In genomic region chr9:43263946-43264451, GRCm38 (mm10) we compare ENCODE assay signal across 8 mouse cellular contexts. TPM values are rescaled to one million over a fixed set of nuclear protein-coding genes. Genes with fewer than 3 reads are reported as not detected.
DNase-seq lines count a peak whose midpoint lies in the region; ATAC-seq and TF ChIP-seq lines count a peak whose summit lies in the region.

No protein-coding gene starts in this region.

- H3K4me3 ChIP-seq in lung, embryonic 15.5 days: no peak overlapping the region
- H3K4me3 ChIP-seq in embryonic facial prominence, embryonic 15.5 days (replicated peaks): no peak overlapping the region
- H3K4me3 ChIP-seq in liver, postnatal 0 days (ENCODE audit: low read depth, low read length): no peak overlapping the region

- ATAC-seq in lung, embryonic 15.5 days (ENCODE audit: borderline replicate concordance, extremely low read depth, low FRiP score, low TSS enrichment): no peak
- no peak for ATAC-seq in embryonic facial prominence, embryonic 15.5 days (ENCODE audit: insufficient number of reproducible peaks, low FRiP score, low TSS enrichment, low read depth)
- peak; percentile 91 for ATAC-seq in liver, postnatal 0 days
- ATAC-seq in monocyte, adult 5-6 weeks (replicated peaks; ENCODE audit: insufficient number of reproducible peaks, low FRiP score, low TSS enrichment, poor library complexity, severe bottlenecking): no peak
- ATAC-seq in megakaryocyte progenitor cell, adult 5-6 weeks (replicated peaks; ENCODE audit: poor library complexity): no peak

- no peak overlapping the region for H3K4me2 ChIP-seq in lung, embryonic 15.5 days
- H3K4me2 ChIP-seq in embryonic facial prominence, embryonic 15.5 days (replicated peaks): no peak overlapping the region
- no peak overlapping the region for H3K4me2 ChIP-seq in liver, postnatal 0 days (ENCODE audit: low read depth, low read length)

- no peak overlapping the region for H3K9ac ChIP-seq in lung, embryonic 15.5 days
- H3K9ac ChIP-seq in embryonic facial prominence, embryonic 15.5 days: no peak overlapping the region
- H3K9ac ChIP-seq in liver, postnatal 0 days (replicated peaks): no peak overlapping the region; the same call in 1 of the 2 replicates

- peak overlapping the region; percentile 95; the same call in 1 of the 2 replicates for H3K27ac ChIP-seq in lung, embryonic 15.5 days
- H3K27ac ChIP-seq in embryonic facial prominence, embryonic 15.5 days (replicated peaks): peak overlapping the region; percentile 93
- H3K27ac ChIP-seq in liver, postnatal 0 days (ENCODE audit: low read depth): peak overlapping the region; percentile 96

- peaks cover 27% of the 10 kb centered on the region for H3K4me1 ChIP-seq in lung, embryonic 15.5 days
- peaks cover 54% of the 10 kb centered on the region for H3K4me1 ChIP-seq in embryonic facial prominence, embryonic 15.5 days
- peaks cover 9% of the 10 kb centered on the region for H3K4me1 ChIP-seq in liver, postnatal 0 days (ENCODE audit: insufficient read depth)

- no peak for TF ChIP-seq CTCF in liver, postnatal 0 days (IDR thresholded peaks at IDR 0.05; ENCODE audit: low read depth)

- 31% methylated on average over 11 of the region's 11 CpGs for WGBS in lung, embryonic 15.5 days
- 18% methylated on average over 11 of the region's 11 CpGs for WGBS in embryonic facial prominence, embryonic 15.5 days
- WGBS in liver, postnatal 0 days (ENCODE audit: insufficient replicate concordance): 40% methylated on average over 11 of the region's 11 CpGs

- DNase-seq in lung, postnatal 4 days: no peak
- peak; percentile 95 for DNase-seq in kidney, adult 11 months
- peak; percentile 72 for DNase-seq in liver, postnatal 0 days
- no peak for DNase-seq in cerebellum, adult 9-10 months

- no peaks in the 10 kb centered on the region for H3K9me3 ChIP-seq in lung, embryonic 15.5 days
- H3K9me3 ChIP-seq in embryonic facial prominence, embryonic 15.5 days (replicated peaks): no peaks in the 10 kb centered on the region
- no peaks in the 10 kb centered on the region for H3K9me3 ChIP-seq in liver, postnatal 0 days (ENCODE audit: low read length)

- H3K36me3 ChIP-seq in lung, embryonic 15.5 days: no peaks in the 10 kb centered on the region
- no peaks in the 10 kb centered on the region for H3K36me3 ChIP-seq in embryonic facial prominence, embryonic 15.5 days
- no peaks in the 10 kb centered on the region for H3K36me3 ChIP-seq in liver, postnatal 0 days (replicated peaks; ENCODE audit: insufficient read depth, low read length)

- H3K27me3 ChIP-seq in lung, embryonic 15.5 days: no peaks in the 10 kb centered on the region
- no peaks in the 10 kb centered on the region for H3K27me3 ChIP-seq in embryonic facial prominence, embryonic 15.5 days
- no peaks in the 10 kb centered on the region for H3K27me3 ChIP-seq in liver, postnatal 0 days (ENCODE audit: insufficient read depth, low read length)

- TF ChIP-seq EP300 in liver, postnatal 0 days (IDR thresholded peaks at IDR 0.05; ENCODE audit: low read depth): peak; percentile 77

RNA-seq across cellular contexts. Expression of gene Oaf, which starts 24.3 kb away (rescaled TPM):
- polyA plus RNA-seq in lung, embryonic 15.5 days (2015; fragmentation: Nextera tagmentation; extraction: Ambion mirVana): 48.9 and 54.2 TPM in 2 replicates
- 91.2 and 96.9 TPM in 2 replicates for polyA plus RNA-seq in embryonic facial prominence, embryonic 15.5 days (2015; fragmentation: Nextera tagmentation; extraction: Ambion mirVana)
- polyA plus RNA-seq in liver, postnatal 0 days (2015; fragmentation: Nextera tagmentation; extraction: Ambion mirVana): 59.3 and 70.0 TPM in 2 replicates
- 0.10 to 0.43 TPM in 2 of 3 replicates, not detected in the other for total RNA-seq in monocyte, adult 5-6 weeks (2017)
- total RNA-seq in megakaryocyte progenitor cell, adult 5-6 weeks (2015): 19.2 and 20.9 TPM in 2 replicates
- total RNA-seq in megakaryocyte progenitor cell, adult 5-6 weeks (2017): 10.0 and 17.0 TPM in 2 replicates

RNA-seq across cellular contexts. Expression of gene Trim29, which starts 46.6 kb away (rescaled TPM):
- 1.1 and 3.3 TPM in 2 replicates for polyA plus RNA-seq in lung, embryonic 15.5 days (2015; fragmentation: Nextera tagmentation; extraction: Ambion mirVana)
- polyA plus RNA-seq in embryonic facial prominence, embryonic 15.5 days (2015; fragmentation: Nextera tagmentation; extraction: Ambion mirVana): 131 and 142 TPM in 2 replicates
- polyA plus RNA-seq in liver, postnatal 0 days (2015; fragmentation: Nextera tagmentation; extraction: Ambion mirVana): 0.04 TPM in 1 of 2 replicates, not detected in the other
- total RNA-seq in monocyte, adult 5-6 weeks (2017): not detected in 3 replicates
- total RNA-seq in megakaryocyte progenitor cell, adult 5-6 weeks (2015): not detected in 2 replicates
- total RNA-seq in megakaryocyte progenitor cell, adult 5-6 weeks (2017): not detected in 2 replicates

RNA-seq across cellular contexts. Expression of gene Pou2f3, which starts 53.8 kb away (rescaled TPM):
- polyA plus RNA-seq in lung, embryonic 15.5 days (2015; fragmentation: Nextera tagmentation; extraction: Ambion mirVana): 0.08 and 0.22 TPM in 2 replicates
- polyA plus RNA-seq in embryonic facial prominence, embryonic 15.5 days (2015; fragmentation: Nextera tagmentation; extraction: Ambion mirVana): 11.2 and 12.7 TPM in 2 replicates
- 0.05 TPM in 1 of 2 replicates, not detected in the other for polyA plus RNA-seq in liver, postnatal 0 days (2015; fragmentation: Nextera tagmentation; extraction: Ambion mirVana)
- total RNA-seq in monocyte, adult 5-6 weeks (2017): not detected in 3 replicates
- total RNA-seq in megakaryocyte progenitor cell, adult 5-6 weeks (2015): not detected in 2 replicates
- total RNA-seq in megakaryocyte progenitor cell, adult 5-6 weeks (2017): not detected in 2 replicates

Comparison
In these comparisons a context has a peak if more than half of its experiments do, and no peak if none do; other contexts are left out.
1. DNase-seq: peak in kidney, adult 11 months (single experiment) and liver, postnatal 0 days (single experiment); none in lung, postnatal 4 days (0 of 2) and cerebellum, adult 9-10 months (single experiment).
2. RNA of gene Trim29, which starts 46.6 kb away (polyA plus RNA-seq): 131 to 142 TPM in embryonic facial prominence, embryonic 15.5 days; 1.1 to 3.3 TPM in lung, embryonic 15.5 days and 0.04 TPM in liver, postnatal 0 days; every median in the first group is over 10 times any median in the second.
3. Peak in every context shown above with its lines, with median percentiles within 50 percentile points of each other: H3K27ac ChIP-seq.